Mouse (Mus musculus): Measurements from ENCODE around the gene Mt1.

Mt1 gene

DNA sequence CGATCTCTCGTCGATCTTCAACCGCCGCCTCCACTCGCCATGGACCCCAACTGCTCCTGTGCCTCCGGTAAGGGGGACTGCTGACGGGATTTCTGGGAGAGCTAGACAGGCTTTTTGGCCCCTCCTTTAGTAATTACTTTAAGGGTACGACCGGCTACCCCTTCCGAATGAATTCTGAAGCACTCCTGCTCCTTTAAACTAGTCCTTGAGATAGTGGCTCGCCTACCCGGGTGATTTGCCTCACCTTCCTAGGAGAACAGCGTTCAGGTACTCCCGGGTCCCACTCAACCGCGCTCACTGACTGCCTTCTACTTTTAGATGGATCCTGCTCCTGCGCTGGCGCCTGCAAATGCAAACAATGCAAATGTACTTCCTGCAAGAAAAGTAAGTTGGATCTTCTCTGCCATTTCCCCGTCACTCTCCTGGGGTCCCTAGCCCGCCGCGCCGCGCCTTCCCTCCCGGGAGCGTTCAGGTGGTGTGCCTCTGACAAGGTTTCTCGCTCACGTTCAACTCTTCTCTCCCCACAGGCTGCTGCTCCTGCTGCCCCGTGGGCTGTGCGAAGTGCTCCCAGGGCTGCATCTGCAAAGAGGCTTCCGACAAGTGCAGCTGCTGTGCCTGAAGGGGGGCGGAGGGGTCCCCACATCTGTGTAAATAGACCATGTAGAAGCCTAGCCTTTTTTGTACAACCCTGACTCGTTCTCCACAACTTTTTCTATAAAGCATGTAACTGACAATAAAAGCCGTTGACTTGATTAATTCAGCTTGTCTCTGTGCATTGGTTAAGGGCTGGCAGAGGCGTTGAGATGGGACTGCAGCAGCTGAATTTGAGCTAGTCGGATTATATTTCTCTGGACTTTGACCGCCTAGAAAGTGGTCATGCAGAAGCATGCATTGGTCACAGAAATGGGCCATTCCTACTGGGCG, 5.8 kb upstream of the Mt1 start:
- no peak for DNase-seq (ENCODE audit: low read depth, low spot score)

DNA sequence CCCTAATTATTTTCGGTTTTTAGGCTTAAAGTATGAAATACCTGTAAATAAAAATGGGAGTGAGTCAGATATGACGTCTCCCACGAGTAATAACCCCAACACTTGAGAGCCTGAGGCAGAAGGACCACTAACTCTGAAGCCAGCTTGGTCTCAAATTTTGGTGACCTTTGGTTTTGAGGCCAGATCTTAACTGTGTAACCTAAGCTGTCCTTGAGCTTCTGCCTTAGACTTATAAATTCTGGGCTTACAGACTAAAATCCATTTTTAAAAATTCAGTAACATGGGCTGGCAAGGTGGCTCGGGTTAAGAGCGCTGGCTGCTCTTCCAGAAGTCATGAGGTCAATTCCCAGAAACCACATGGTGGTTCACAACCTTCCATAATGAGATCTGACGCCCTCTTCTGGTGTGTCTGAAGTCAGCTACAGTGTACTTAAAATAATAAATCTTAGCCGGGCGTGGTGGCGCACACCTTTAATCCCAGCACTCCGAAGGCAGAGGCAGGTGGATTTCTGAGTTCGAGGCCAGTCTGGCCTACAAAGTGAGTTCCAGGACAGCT, 5.0 kb upstream of the Mt1 start:
- no peak for DNase-seq (ENCODE audit: low read depth, low spot score)

DNA sequence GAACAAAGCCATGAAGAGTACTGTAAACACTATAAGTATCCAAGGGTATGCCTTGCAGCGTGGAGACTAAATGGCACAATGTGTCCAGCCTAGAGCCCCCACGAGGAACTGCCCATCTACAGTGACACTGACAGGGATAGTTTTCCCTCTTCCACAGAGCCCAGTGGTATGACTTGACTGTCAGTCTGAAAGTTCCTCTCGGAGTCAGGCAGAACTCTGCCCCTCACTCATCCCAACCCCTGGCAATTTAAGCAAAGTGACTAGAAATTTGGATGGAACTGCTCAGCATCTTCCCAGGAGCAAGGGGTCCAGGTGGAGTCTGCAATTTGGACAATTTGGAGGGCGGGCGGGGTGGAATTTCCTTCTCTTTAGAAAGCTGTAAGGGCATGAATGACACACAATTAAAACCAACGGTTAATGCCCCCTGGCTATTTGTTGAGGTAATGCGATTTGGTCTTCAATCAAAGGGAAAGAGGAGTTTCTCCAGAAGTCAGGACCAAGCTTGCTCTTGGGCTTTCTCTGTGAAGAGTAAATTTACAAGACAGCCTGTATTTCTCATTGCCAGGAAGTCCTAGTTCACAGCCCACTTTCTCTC, 4.2 kb upstream of the Mt1 start:
- DNase-seq (ENCODE audit: low read depth, low spot score), result no peak

DNA sequence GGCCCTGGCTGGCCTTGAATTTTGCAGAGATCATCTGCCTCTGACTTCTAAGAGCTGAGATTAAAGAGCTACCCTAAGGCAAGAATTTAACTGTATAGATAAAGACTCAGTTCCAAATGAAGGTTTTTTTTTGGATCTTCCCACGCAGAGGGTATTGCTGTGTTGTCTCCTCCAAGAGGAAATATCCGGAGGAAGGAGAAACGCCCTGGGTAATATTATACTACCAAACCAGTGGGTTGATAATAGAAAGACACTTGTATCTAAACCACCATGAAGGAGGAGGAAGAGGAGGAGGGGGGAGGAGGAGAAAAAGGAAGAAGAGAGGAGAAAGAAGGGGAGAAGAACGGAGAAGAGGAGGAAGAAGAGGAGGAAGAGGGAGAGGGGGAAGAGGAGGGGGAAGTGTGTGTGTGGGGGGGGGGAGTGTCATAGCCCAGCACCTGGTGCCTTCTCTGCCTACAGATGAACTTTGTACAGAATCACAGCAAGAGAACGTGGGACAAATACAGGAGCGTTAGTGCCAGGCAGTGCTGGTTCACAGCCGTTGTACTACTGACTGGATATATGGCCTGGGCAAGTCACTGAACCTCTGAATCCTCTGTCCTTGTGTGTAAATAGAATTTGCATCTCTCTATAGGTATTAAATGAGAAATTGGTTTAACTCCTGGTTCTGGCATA, 1.0 kb upstream of the Mt1 start:
- DNase-seq (ENCODE audit: low read depth, low spot score), result no peak

DNA sequence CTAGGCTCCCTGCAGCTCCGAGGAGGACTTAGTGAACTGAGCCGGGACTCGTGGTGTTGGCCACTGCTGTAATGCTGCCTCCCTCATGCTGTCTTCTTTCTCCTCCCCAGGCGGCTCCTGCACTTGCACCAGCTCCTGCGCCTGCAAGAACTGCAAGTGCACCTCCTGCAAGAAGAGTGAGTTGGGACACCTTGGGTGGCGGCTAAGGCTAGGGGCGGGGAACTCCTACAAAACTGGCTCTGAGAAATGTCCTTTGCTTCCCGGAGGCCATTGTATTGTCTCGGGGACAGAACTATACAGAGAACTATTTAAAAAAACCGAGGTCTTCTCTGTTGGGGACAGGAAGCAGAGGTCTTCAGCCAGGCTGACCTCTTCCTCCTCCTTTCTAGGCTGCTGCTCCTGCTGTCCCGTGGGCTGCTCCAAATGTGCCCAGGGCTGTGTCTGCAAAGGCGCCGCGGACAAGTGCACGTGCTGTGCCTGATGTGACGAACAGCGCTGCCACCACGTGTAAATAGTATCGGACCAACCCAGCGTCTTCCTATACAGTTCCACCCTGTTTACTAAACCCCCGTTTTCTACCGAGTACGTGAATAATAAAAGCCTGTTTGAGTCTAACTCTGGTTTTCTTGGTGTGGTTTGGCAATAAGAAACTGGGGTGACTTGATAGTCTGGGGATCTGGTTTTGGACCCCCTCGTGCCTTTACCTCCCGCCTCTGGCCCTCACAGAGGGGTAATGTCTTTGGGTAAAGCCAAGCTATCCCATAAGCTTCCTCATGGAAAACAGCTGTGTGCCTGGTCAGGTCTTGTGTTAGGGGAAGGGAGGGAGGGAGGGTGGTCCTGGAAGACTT, 1.1 kb downstream of the Mt1 start:
- DNase-seq (ENCODE audit: low read depth, low spot score), result no peak

DNA sequence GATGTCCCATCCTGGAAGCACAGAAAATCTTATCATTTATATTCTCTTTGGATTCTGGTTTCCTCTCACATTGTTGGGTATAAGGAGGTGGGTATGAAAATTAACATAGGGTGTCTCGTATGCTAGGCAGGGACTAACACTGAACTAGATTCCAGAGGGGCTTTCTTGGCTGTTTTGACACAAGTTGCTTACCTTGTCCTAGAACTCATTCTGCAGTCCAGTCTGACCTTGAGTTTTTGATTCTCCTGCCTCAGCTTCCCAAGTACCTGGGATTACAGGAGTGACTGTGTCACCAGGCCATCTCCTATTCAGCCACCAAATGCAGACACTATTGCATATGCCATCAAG, 1.7 kb downstream of the Mt1 start:
- no peak for DNase-seq (ENCODE audit: low read depth, low spot score)

DNA sequence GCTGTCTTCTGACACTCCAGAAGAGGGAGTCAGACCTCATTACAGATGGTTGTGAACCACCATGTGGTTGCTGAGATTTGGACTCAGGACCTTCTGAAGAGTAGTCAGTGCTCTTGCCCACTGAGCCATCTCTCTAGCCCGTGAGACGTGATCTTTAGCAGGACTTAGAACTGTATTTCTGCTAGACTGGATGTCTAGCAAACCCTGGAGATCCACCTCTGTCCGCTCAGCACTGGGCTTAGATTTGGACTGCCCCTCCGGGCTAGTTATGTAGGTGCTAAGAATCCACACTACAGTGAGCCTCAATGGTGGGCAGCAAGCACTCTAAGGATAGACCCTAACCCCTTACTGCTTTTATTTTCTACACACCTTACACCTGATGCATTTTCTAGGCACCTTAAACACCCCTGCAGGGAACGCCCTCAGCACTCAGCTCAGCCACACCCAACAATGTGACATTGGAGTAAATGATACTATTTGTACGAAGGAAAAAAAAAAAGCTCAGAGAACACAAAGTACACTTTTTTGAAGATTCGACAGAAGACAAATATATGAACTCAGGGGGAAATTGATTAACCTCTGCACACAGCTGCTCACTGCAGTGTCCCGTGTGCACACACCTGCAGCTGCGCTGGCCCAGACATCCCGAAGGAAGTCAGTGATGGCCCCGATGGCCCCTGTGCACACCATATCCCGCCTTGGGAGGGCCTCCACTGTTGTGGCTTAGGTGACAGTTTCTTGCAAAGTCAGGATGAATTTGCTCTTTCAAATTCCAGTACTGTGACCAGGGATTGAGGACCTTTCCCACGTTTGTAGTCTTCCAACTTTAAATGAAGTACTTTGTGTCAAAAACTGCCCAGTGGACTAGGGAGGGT, 3.4 kb downstream of the Mt1 start:
- no peak for DNase-seq (ENCODE audit: low read depth, low spot score)

DNA sequence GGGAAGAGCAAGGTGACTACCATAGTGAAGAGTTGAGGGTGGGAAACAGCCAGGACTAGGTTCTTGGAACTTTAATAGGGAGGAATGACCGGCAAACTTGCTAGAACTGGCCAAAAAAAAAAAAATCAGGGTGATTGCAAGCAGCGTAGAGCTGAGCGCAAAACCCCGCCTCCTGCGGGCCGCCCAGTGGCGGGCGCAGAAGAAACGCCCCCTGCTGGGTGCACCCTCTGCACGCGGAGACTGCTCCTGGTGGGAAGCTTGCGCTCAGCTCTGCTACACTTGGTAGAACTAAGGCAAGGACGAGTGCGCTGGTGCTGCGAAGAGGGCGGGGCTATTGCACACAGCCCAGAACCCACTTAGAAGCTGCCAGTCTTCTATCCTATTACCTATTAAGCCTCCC, 4.2 kb downstream of the Mt1 start:
- peak; percentile 67 for DNase-seq (ENCODE audit: low read depth, low spot score)

DNA sequence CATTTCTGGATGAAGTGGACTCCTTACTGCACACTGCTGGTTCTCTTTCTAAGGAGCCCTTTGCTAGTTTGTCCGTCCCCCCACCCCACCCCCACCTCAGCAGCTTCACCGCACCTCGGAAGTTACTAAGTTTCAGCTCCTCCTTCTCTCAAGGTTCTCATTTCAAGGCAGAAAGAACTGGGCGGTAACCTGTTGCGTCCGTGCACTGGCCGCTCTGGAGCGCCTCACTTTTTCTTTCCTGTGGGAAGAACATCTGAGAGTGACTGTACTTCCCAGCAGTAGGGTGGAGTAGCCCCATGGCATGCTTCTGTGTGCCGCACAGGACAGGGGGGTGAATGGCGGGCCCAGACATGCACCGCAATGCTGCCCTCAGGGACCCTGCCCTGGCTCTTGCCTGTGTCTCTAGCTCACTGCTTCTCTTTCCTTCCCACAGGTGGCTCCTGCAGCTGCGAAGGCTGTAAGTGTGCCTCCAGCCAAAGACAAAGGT, 5.5 kb downstream of the Mt1 start:
- no peak for DNase-seq (ENCODE audit: low read depth, low spot score)

DNA sequence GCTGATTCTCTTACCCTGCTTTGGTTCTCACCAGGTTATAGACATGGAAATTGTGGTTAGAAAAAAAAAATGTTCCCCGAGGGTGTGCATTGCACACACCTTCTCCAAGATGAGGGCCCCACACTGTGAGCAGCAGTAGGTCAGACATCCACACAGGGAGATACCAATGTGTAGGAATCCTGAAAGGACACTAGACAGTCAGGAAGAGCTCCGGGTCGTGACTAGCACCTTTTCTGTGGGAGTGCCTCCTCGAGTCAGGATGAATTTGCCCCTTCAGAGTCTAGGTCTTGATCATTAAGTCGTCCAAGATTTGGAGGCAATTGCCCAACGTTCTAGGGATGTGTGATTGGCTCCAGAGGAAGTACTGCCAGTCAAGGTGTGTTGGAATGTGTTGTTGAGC, 6.9 kb downstream of the Mt1 start:
- DNase-seq (ENCODE audit: low read depth, low spot score), result no peak

DNA sequence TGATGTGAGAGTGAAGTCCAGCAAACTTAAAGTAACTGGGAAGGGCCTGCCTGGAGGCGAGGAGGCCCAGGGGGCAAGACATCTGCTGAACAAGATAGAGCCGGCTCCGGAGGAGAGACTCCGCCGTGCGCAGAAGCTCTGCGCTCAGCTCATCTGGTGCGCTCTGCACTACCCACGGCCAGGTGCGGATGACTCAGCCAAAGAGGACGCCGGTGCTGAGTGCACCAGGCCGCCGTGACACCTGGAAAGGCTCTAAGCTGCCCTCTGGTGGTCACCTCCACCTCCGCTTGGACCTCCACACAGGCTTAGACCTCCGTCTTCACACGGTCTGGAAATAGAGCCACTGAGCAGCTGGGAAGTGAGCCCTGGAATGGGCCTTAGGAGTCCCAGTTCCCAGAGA, 7.7 kb downstream of the Mt1 start:
- no peak for DNase-seq (ENCODE audit: low read depth, low spot score)

DNA sequence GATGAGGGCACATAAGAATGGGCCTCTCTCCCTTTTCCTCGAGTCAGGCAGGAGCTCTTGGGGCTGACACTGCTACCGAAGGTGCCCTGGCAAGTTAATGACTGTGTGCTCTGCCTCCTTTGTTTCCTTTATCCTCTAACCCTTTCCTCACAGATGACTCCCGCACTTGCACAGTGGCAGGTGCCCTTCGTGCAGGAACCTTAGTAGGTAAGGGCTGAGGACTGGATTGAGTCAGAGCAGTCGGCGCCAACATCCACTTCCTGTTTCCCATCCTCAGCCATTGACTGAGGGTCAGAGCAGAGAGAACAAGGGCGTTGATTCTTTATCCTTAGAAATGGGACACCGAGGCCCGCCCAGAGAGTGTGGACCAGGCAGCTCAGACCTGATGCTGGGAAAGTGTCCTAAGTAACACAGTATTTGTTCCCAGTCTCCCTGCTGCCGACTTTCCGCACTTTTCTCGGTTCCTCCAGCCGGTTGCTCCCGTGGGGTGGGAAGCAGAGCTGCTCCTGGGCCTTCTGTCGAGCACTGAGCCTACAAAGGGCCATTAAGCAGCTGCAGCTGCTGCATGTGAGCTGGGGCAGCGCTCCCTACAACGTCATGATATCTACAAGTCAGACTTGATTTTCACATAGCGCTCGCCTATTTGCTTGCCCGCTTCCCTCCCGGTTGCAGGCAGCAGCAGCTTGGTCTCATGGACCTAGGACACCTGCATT, 8.6 kb downstream of the Mt1 start:
- no peak for DNase-seq (ENCODE audit: low read depth, low spot score)

DNA sequence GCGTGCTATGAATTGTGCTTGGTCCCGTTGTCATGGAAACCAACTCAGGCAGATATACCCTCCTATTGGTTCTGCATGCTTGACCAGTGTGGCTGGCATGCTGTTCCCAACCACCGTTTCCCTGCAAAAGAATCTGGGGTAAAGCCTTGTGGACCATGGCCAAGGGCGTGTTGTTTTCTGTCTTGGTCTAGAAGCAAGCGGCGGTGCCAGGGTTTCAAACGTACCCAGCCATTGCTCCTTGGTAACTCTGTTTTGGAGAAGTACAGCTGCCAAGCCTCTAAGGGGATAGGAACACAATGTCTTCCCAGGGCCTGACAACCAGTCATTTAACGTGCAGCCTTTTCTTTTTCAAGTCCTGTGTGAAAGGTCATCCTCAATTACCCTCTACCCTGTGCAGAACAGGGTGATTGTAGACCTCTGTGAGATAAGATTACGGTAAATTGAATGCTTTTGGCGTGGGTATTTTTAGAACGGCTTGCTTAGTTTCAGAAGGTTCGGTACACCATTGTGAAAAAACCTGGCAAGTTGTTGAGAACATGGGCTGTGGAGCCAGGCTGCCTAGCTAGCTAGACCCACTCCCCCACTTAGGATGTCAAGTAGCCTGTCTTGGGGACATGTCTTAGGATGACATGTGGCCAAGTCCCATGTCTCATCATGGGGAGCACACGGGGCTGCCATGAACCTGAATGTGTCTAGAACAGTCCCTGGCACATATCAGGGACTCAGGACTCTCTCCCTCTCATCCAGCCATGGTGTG, 10.6 kb downstream of the Mt1 start:
- DNase-seq (ENCODE audit: low read depth, low spot score), result no peak

DNA sequence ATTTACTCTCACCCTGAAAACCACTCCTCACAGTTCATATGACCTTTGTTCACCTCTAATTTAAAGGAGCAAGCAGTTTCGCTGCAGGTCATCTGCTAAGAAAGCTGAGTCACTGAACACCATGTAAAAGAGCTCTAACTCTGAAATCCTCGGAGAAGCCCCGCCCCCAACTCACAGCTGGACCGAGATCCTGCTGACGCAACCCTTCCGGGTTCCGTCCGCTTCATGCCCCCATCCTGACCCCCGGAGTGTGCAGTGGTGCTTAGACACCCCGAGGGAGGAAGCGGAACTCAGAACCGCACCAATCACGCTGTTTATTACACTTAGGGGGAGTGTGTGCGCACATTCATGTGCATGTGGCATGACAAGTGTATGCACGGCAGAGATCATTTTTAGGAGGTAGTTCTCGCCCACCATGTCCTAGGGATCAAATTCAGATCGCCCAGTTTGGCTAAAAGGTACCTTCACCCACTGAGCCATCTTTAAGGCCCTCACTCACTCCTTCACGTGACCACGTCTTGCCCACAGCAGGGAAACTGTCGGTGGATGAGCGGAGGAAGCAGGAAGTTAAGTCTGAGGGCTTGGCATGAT, 12.3 kb downstream of the Mt1 start:
- no peak for DNase-seq (ENCODE audit: low read depth, low spot score)

DNA sequence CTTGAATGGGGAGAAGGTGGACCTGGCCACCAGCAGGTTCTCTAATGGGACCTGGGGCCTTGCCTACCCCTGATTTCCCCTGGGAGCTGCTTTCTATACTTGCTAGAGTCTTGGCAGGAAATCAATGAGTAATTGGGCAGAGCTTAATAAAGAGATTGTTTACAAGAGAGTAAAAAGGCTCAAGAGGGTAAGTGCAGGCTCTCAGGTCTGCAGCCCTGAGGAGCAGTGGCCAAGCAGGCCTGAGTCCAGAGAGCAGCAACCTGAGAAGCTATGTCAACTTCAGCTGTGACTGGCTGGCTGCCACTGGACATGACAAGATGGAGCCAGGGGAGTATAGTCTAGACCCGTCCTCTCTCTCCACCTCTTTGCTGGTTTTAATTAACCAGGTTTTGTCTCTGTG, 14.0 kb downstream of the Mt1 start:
- no peak for DNase-seq (ENCODE audit: low read depth, low spot score)

DNA sequence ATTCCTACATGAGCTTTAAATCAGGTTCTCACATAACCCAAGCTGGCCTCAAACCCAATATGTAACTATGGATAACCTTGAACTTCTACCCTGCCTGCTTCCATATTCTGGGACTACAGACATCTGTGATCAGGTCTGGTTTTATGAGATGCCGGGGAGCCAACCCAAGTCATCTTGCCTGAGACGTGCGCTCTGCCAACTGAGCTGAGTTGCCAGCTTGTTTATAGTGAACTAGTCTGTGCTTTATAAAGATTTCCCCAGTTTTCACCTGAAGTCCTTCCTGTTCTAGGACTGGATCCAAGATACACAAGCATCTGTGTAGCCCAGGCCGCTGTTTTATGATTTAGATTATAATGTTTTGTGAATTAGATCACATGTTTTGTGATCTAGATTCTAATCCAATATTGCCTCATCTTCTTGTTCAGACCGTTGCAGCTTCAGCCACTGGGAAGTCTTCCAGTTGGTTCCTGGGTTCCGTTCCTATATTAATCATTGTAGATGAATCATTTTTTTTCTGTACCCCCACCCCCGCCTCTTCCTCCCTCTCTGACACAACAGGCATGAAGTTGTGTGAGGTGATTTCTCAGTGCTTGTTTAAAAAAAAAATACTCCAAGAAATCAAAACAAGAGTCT, 15.8 kb downstream of the Mt1 start:
- DNase-seq (ENCODE audit: low read depth, low spot score), result no peak

DNA sequence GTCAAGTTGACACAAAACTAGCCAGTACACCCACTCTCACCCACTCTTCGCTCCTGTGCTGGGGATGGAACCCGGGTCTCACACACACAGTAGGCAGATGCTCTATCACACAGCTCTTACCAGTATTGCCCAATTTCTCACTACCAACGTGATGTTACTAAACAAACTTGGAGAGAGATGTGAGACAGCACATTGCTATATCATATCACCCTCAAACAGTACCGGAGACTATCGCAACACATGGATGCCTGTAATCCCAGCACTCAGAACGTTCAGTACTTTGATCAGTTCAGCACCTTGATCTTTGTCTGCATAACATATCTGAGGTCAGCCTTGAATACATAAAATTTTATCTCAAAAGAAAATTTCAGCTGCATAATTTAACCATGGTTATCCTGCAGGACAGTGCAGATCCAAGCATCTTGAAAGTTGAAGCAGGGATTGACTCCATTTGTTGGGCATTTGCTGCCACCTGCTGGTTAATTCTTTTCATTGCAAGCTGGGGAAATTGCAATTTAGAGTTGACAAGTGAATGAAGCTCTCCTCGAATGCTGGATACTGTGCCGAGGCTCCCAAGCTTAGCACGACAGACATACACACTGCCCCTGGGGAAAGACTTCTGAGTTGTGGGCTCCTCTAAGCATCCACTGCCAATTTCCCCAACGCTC, 20.5 kb downstream of the Mt1 start:
- peak; percentile 76 for DNase-seq (ENCODE audit: low read depth, low spot score)

DNA sequence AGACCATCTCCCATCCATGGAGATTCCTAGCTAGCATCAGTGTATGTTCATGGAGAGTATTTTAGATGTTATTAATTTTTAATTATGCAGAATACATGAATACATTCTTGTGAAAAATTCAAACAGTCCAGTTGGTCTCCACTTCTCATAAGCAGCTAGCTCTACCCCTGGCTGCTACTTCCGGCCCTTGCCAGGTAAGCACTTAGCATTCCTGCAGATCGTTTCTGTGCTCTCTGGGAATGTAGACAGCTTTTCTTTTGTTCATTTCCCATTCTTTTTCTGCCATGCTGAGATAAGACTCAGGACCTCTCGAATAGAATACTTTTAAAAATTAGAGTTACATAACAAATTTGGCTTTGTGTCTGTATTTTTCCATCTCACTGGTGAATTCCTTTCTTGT, 25.2 kb downstream of the Mt1 start:
- no peak for DNase-seq (ENCODE audit: low read depth, low spot score)
